Comparison of ENCODE assay signal across 8 mouse cellular contexts in genomic region chr10:41809080-41809770, GRCm38 (mm10). TPM values are rescaled to one million over a fixed set of nuclear protein-coding genes. Genes with fewer than 3 reads are reported as not detected.
DNase-seq lines count a peak whose midpoint lies in the region; ATAC-seq lines count a peak whose summit lies in the region.

No protein-coding gene starts in this region.

- no peaks in the 10 kb centered on the region for H3K9me3 ChIP-seq in liver, embryonic 11.5 days (ENCODE audit: control insufficient read depth, low read length)

- no peaks in the 10 kb centered on the region for H3K27me3 ChIP-seq in liver, embryonic 11.5 days (replicated peaks; ENCODE audit: control insufficient read depth, insufficient read depth, low read length)

- peak; percentile 70 to 81 for DNase-seq in thymus, adult 18-20 months
- no peak for DNase-seq in thymus, postnatal 25 days
- peak; percentile 87 to 91 for DNase-seq in cerebellum, postnatal 25 days
- DNase-seq in frontal cortex, postnatal 14 days (ENCODE audit: low spot score in 2 of 2), result peak; percentile 78
- DNase-seq in liver, embryonic 11.5 days (ENCODE audit: low spot score), result no peak
- DNase-seq in thymus, postnatal 0 days (ENCODE audit: low spot score), result peak; percentile 90

- peak overlapping the region; percentile 96 for H3K27ac ChIP-seq in liver, embryonic 11.5 days (ENCODE audit: low read depth, low read length)

- 3% methylated on average over 25 of the region's 25 CpGs for whole genome bisulfite sequencing in liver, embryonic 11.5 days

- H3K36me3 ChIP-seq in liver, embryonic 11.5 days (ENCODE audit: control insufficient read depth, insufficient read depth, low read length), result no peaks in the 10 kb centered on the region

- H3K4me1 ChIP-seq in liver, embryonic 11.5 days (replicated peaks; ENCODE audit: control insufficient read depth, insufficient read depth, low read length), result peaks cover 17% of the 10 kb centered on the region

- H3K4me3 ChIP-seq in liver, embryonic 11.5 days (ENCODE audit: low read depth, low read length), result peak overlapping the region; percentile 79

- peak overlapping the region; percentile 91 for H3K9ac ChIP-seq in liver, embryonic 11.5 days (ENCODE audit: low read depth, low read length)

- peak overlapping the region; percentile 97 for H3K4me2 ChIP-seq in liver, embryonic 11.5 days

- peak; percentile 82 for ATAC-seq in inflammation-experienced regulatory T-cells, adult 6 months
- peak; percentile 79 for ATAC-seq in liver, embryonic 11.5 days (replicated peaks; ENCODE audit: low FRiP score)
- peak; percentile 83 for ATAC-seq in monocyte, adult 5-6 weeks (replicated peaks; ENCODE audit: insufficient number of reproducible peaks, low FRiP score, low TSS enrichment, poor library complexity, severe bottlenecking)

RNA-seq across cellular contexts. Expression of gene Cep57l1, which starts 0.4 kb away (rescaled TPM):
- polyA plus RNA-seq in inflammation-experienced regulatory T-cells, adult 6 months (2017; shearing (Covaris generic)), result 10 to 100 TPM; 11.0 to 23.3 (median 18.6) TPM
- polyA plus RNA-seq in liver, embryonic 11.5 days (2014; fragmentation: Nextera tagmentation; extraction: Ambion mirVana), result 31.1 and 34.4 TPM in 2 replicates
- total RNA-seq in monocyte, adult 5-6 weeks (2017), result 4.2 to 15.7 TPM (median 5.5 TPM) in 3 replicates
- 28.0 and 29.2 TPM in 2 replicates for polyA plus RNA-seq in thymus, postnatal 0 days (2015; fragmentation: Nextera tagmentation; extraction: Ambion mirVana)

RNA-seq across cellular contexts. Expression of gene Sesn1, which starts 0.5 kb away (rescaled TPM):
- polyA plus RNA-seq in inflammation-experienced regulatory T-cells, adult 6 months (2017; shearing (Covaris generic)), result 10 to 100 TPM; 30.3 to 78.4 (median 64.1) TPM
- 22.8 and 25.6 TPM in 2 replicates for polyA plus RNA-seq in liver, embryonic 11.5 days (2014; fragmentation: Nextera tagmentation; extraction: Ambion mirVana)
- 36.4 to 52.6 TPM (median 44.4 TPM) in 3 replicates for total RNA-seq in monocyte, adult 5-6 weeks (2017)
- polyA plus RNA-seq in thymus, postnatal 0 days (2015; fragmentation: Nextera tagmentation; extraction: Ambion mirVana), result 66.5 and 69.4 TPM in 2 replicates

Comparison
In these comparisons a context has a peak if more than half of its experiments do, and no peak if none do; other contexts are left out.
1. DNase-seq: peak in thymus, adult 18-20 months (2 of 2), cerebellum, postnatal 25 days (2 of 2), frontal cortex, postnatal 14 days (2 of 2) and thymus, postnatal 0 days (single experiment); none in thymus, postnatal 25 days (single experiment) and liver, embryonic 11.5 days (single experiment).
2. Peak in every context shown above with its lines, with median percentiles within 50 percentile points of each other: ATAC-seq.